Mouse (Mus musculus): ENCODE measurements at regions not wholly inside any gene's neighbourhood (a gene's known extent, or its start where the extent isn't known, plus 50 kb on each side); places are given as distances from the start of the nearest gene placed in this dataset.

GRCm38 (mm10) chr8:90504521-90504920, 156.4 kb upstream of the Tox3 start:
- no peaks in the 10 kb centered on the region for H3K4me1 ChIP-seq (ENCODE audit: control insufficient read depth in 1 of 2, insufficient read depth in 2 of 2, low read length in 2 of 2)
- no peaks in the 10 kb centered on the region for H3K9me3 ChIP-seq (replicated peaks; ENCODE audit: insufficient read depth, low read length)
- no peak overlapping the region for H3K27ac ChIP-seq (ENCODE audit: control insufficient read depth, low read depth, low read length)
- H3K9ac ChIP-seq (ENCODE audit: control insufficient read depth, low read depth, low read length, poor library complexity, severe bottlenecking), result no peak overlapping the region
- H3K4me3 ChIP-seq (ENCODE audit: control insufficient read depth in 1 of 2, insufficient read depth in 1 of 2, low read depth in 2 of 2, low read length in 2 of 2), result no peak overlapping the region
- no peaks in the 10 kb centered on the region for H3K36me3 ChIP-seq (ENCODE audit: control insufficient read depth in 1 of 2, insufficient read depth in 2 of 2, low read length in 2 of 2)
- no peaks in the 10 kb centered on the region for H3K79me2 ChIP-seq (ENCODE audit: control insufficient read depth, insufficient read depth, low read length, poor library complexity)
- no peak for TF ChIP-seq BHLHE40 (IDR thresholded peaks at IDR 0.05; ENCODE audit: borderline replicate concordance, low read depth, low read length)
- TF ChIP-seq SMC3 (IDR thresholded peaks at IDR 0.05; ENCODE audit: low read depth, low read length), result no peak
- no peak for TF ChIP-seq MAFK (IDR thresholded peaks at IDR 0.05; ENCODE audit: borderline replicate concordance, low read depth, low read length)
- TF ChIP-seq MAX (IDR thresholded peaks at IDR 0.05; ENCODE audit: low read length), result no peak
- no peak for TF ChIP-seq MEF2A (IDR thresholded peaks at IDR 0.05; ENCODE audit: extremely low read depth, insufficient replicate concordance, low read depth, low read length, poor library complexity, severe bottlenecking)
- TF ChIP-seq RCOR1 (IDR thresholded peaks at IDR 0.05; ENCODE audit: low read depth, low read length), result no peak
- no peak for TF ChIP-seq ZMIZ1 (IDR thresholded peaks at IDR 0.05; ENCODE audit: low read depth, low read length)
- no peak for TF ChIP-seq MXI1 (IDR thresholded peaks at IDR 0.05; ENCODE audit: low read depth, low read length)
- TF ChIP-seq KAT2A (conservative IDR thresholded peaks at IDR 0.05; ENCODE audit: low read depth, low read length), result no peak
- no peak for TF ChIP-seq TAL1 (IDR thresholded peaks at IDR 0.05; ENCODE audit: low read length)
- no peak for TF ChIP-seq HCFC1 (IDR thresholded peaks at IDR 0.05; ENCODE audit: low read depth, low read length)
- no peak for TF ChIP-seq EP300 (IDR thresholded peaks at IDR 0.05; ENCODE audit: low read depth in 1 of 2, low read length in 2 of 2)
- no peak for TF ChIP-seq GATA1 (IDR thresholded peaks at IDR 0.05; ENCODE audit: low read depth, low read length)
- no peak for TF ChIP-seq POLR2AphosphoS2 (IDR thresholded peaks at IDR 0.05; ENCODE audit: low read length)
- no peak for TF ChIP-seq ZKSCAN1 (IDR thresholded peaks at IDR 0.05; ENCODE audit: low read depth, low read length)
- TF ChIP-seq NRF1 (IDR thresholded peaks at IDR 0.05; ENCODE audit: insufficient read depth, low read depth, low read length, poor library complexity, severe bottlenecking), result no peak
- DNase-seq (ENCODE audit: low read depth, low spot score), result no peak
- no peaks in the 10 kb centered on the region for H3K27me3 ChIP-seq (ENCODE audit: control insufficient read depth in 1 of 2, insufficient read depth in 2 of 2, low read length in 2 of 2)

GRCm38 (mm10) chr8:90503306-90503705, 155.2 kb upstream of the Tox3 start:
- H3K9ac ChIP-seq (ENCODE audit: control insufficient read depth, low read depth, low read length, poor library complexity, severe bottlenecking), result no peak overlapping the region
- H3K36me3 ChIP-seq (ENCODE audit: control insufficient read depth in 1 of 2, insufficient read depth in 2 of 2, low read length in 2 of 2), result no peaks in the 10 kb centered on the region
- H3K27me3 ChIP-seq (ENCODE audit: control insufficient read depth in 1 of 2, insufficient read depth in 2 of 2, low read length in 2 of 2), result no peaks in the 10 kb centered on the region
- TF ChIP-seq JUND (IDR thresholded peaks at IDR 0.05; ENCODE audit: low read depth, low read length) (no peak), ZNF384 (IDR thresholded peaks at IDR 0.05; ENCODE audit: low read depth, low read length) (no peak), CTCF (IDR thresholded peaks at IDR 0.05 in 2 of 3, conservative IDR thresholded peaks at IDR 0.05 in 1 of 3; ENCODE audit: control insufficient read depth in 1 of 3, insufficient read depth in 1 of 3, low read depth in 2 of 3, low read length in 3 of 3, poor library complexity in 1 of 3, severe bottlenecking in 1 of 3) (no peak), MAFK (IDR thresholded peaks at IDR 0.05; ENCODE audit: borderline replicate concordance, low read depth, low read length) (no peak), TAL1 (IDR thresholded peaks at IDR 0.05; ENCODE audit: low read length) (no peak), MXI1 (IDR thresholded peaks at IDR 0.05; ENCODE audit: low read depth, low read length) (no peak), EP300 (IDR thresholded peaks at IDR 0.05; ENCODE audit: low read depth in 1 of 2, low read length in 2 of 2) (no peak), GABPA (IDR thresholded peaks at IDR 0.05; ENCODE audit: low read depth, low read length) (no peak), USF2 (IDR thresholded peaks at IDR 0.05; ENCODE audit: borderline replicate concordance in 1 of 2, insufficient read depth in 1 of 2, low read depth in 1 of 2, low read length in 2 of 2) (no peak), BHLHE40 (IDR thresholded peaks at IDR 0.05; ENCODE audit: borderline replicate concordance, low read depth, low read length) (no peak)
- H3K4me3 ChIP-seq (ENCODE audit: control insufficient read depth in 1 of 2, insufficient read depth in 1 of 2, low read depth in 2 of 2, low read length in 2 of 2), result no peak overlapping the region
- H3K9me3 ChIP-seq (replicated peaks; ENCODE audit: insufficient read depth, low read length), result no peaks in the 10 kb centered on the region
- no peaks in the 10 kb centered on the region for H3K4me1 ChIP-seq (ENCODE audit: control insufficient read depth in 1 of 2, insufficient read depth in 2 of 2, low read length in 2 of 2)
- no peaks in the 10 kb centered on the region for H3K79me2 ChIP-seq (ENCODE audit: control insufficient read depth, insufficient read depth, low read length, poor library complexity)
- H3K27ac ChIP-seq (ENCODE audit: control insufficient read depth, low read depth, low read length), result no peak overlapping the region
- no peak for DNase-seq (ENCODE audit: low read depth, low spot score)
